Mouse (Mus musculus): Measurements from ENCODE around the gene Tnxb. TPM values are rescaled to one million over a fixed set of nuclear protein-coding genes. Genes with fewer than 3 reads are reported as not detected.

Tnxb gene
- polyA plus RNA-seq, 2 experiments from 2014 or later: not detected

DNA sequence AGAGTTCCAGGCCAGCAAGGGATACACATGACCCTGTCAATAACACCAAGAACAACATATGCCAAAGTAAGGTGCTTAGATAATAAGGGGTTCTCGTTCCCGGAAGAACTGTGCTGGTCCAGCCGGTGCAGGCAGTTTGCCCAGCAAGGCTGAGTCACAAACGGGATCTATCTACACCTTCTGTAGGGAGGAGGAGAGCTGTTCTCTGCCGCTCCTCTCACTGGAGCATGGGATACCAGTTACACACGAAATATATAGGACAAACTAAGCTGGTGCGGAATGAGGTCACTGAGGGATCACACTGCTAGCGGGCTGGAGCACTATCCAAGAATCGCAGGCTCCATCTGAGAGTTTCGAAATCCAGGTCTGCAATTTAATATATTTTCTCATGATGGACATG, 26.4 kb upstream of the Tnxb start:
- no peak for ATAC-seq

DNA sequence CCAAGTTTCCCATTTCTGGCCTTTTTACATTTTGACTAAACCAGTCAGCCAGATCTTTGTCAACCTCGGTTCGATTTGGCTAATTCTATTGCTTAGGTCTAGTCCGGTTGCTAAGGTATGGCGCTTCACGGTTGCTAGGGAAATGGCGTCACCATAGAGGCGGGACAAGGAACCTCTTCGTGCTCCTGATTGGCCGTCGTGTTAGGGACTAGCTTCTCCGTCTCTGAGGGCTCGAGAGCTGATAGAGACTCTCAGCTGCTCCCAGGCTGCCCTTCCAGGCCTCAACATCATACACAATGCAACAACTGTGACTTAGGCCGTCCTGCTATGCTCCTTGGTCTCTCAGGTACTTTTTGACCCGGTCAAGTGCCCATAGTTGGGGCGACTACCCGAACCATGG, 25.7 kb upstream of the Tnxb start, which contains the start of gene Fkbpl:
Fkbpl (plus strand) TSS at position 157 of the 400 bp plus-strand sequence.
- ATAC-seq: peak; percentile 73

DNA sequence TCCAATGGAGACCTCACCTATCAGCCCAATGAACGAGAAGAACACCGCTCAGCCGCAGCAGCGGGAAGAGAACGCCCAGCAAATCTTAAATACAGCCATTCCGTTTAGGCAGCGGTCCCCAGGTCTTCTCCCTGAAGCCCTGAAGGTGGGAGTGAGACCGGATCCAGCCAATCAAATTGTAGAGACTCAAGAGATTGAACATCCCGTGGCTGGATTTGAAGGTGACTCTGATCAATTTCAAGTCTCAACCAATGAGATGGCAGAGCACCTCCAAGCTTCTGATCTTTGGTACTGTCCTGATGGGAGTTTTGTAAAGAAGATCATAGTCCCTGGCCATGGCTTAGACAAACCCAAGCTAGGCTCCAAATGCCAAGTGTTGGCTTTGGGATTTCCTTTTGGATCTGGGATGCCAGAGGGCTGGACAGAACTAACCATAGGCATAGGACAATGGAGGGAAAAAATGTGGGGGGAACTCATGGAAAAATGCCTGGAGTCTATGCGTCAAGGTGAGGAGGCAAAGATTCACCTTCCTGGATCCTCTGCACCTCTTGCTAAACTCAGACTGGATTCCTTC, 25.0 kb upstream of the Tnxb start:
- ATAC-seq: no peak

DNA sequence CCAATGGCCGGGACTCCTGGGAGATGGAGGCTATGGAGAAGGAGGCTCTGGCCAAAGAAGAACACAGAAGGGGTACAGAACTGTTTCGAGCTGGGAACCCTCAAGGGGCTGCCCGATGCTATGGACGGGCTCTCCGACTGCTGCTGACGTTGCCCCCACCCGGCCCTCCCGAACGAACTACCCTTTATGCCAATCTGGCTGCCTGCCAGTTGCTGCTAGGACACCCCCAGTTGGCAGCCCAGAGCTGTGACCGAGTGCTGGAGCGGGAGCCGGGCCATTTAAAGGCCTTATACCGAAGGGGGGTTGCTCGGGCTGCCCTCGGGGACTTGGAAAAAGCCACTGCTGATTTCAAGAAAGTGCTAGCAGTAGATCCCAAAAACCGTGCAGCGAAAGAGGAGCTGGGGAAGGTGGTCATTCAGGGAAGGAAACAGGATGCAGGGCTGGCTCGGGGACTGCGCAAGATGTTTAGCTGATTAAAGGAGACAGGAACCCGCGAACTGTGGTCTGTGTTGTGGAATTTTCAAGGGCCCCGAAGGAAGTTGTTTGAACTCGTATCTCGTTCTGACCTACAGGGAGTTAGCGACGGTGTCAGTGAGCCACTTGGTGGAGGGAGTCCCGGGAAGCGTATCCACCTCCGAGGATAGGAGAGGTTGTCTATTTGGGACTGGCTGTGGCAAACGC, 24.4 kb upstream of the Tnxb start:
- ATAC-seq: no peak

DNA sequence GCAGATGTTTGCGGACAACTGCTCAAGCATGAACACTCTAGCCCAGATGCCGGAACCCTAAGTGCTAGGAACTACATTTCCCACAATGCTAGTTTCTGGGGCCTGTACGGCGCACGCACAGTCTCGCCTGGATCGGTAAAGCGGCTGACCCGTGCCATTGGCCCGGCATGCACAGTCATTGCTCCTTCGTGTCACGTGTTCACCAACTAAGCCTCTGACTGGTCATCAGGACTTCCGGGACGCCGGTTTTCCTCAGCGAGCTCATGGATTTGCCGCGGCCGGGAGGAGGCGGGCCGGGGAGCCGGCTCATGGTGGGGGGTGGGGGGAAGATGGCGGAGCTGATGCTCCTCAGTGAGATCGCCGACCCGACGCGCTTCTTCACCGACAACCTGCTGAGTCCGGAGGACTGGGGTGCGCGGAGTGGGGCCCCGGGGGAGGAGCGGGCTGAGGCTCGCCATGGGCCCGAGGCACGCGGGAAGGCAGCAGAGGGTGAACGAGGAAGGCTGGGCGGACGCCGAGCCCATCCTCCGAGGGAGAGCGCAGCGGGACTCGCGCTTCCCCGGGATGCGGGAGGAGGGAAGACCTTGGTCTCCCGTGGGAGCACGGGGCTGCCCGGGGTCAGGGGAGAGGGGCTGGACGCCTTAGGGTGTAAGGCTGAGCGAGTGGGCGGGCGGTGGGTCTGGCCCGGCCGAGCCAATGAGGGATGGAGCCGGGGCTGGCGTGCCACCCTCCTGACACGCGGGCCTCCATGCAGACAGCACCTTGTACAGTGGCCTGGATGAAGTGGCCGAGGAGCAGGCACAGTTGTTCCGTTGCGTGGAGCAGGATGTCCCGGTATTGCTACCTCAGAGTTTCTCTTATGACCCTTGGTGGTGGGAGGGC, 23.2 kb upstream of the Tnxb start, which contains the start of gene Atf6b:
Atf6b (plus strand) TSS at position 241 of the 882 bp plus-strand sequence.
- ATAC-seq: peak; percentile 98

DNA sequence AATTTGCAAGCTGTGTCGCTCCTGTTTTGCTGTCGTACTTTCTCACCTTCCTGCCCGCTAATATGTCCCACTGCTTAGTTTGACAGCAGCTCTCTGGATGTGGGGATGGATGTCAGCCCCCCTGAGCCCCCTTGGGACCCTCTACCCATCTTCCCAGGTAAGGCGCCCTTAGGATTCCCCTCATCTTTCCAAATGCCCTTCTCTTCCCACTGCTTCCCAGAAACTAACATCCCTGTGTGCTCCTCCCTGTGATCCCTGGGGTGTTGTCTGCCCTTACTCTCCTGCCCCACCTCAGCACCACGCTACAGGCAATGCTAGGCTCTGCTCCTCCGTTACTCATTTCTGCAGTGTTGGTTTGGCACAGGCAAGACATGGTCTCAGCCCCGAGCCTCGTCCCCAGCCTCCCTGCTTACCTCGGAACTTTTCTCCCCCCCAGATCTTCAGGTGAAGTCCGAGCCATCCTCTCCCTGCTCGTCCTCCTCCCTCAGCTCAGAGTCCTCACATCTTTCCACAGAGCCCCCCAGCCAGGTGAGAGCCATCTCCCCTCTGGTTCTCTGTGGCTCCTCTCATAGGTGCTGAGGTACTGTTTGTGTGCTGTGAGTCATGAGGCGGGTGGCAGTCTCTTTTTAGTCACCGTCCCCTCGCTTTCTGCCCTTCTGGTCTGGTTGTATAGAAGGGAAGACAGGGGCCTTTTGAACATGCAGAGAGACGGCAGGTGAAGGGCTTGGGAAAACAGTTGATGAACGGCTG, 22.0 kb upstream of the Tnxb start:
- ATAC-seq: no peak

DNA sequence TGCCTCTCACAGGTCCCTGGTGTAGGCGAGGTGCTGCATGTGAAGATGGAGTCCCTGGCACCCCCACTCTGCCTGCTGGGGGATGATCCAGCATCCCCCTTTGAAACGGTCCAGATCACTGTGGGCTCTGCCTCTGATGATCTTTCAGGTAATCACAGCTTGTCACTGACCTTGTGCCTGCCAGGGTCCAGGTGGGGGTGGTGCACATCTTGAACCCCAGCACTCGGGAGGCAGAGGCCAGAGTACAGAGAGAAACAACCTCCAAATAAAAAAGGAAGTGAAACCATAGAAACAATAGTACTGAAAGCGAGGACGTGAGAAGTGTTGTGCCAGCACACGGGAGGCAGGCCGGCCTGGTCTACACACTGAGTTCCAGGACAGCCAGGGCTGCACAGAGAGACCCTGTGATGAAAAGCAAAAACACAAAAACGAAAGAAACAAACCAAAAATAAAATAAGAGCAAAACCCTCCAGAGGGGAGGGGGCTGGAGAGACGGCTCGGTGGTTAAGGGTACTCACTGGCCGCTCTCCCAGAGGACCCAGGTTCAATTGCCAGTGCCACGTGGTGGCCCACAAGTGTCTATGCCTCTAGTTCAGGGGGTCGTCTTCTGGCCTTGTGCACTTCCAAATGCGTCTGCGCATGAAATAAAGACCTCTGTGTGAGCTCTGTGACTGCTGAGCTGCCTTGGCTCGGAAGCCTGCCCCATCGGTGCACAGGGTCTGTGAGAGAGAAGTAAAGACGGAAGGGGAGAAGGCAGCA, 21.1 kb upstream of the Tnxb start:
- ATAC-seq: no peak

DNA sequence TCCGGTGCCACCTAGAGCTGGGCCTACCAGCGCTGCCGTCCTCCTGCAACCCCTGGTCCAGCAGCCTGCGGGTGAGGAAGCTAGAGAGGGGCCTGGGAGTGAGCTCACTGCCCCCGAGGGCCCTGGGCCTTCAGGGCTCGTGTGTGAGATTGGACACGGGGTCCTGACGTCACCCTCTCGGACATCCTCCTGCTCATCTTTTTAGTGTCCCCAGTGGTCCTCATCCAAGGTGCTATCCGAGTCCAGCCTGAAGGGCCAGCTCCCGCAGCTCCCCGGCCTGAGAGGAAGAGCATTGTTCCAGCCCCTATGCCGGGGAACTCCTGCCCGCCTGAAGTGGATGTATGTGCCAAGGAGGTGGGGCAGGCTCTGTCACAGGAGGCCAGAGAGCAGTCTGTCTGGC, 19.6 kb upstream of the Tnxb start:
- no peak for ATAC-seq

DNA sequence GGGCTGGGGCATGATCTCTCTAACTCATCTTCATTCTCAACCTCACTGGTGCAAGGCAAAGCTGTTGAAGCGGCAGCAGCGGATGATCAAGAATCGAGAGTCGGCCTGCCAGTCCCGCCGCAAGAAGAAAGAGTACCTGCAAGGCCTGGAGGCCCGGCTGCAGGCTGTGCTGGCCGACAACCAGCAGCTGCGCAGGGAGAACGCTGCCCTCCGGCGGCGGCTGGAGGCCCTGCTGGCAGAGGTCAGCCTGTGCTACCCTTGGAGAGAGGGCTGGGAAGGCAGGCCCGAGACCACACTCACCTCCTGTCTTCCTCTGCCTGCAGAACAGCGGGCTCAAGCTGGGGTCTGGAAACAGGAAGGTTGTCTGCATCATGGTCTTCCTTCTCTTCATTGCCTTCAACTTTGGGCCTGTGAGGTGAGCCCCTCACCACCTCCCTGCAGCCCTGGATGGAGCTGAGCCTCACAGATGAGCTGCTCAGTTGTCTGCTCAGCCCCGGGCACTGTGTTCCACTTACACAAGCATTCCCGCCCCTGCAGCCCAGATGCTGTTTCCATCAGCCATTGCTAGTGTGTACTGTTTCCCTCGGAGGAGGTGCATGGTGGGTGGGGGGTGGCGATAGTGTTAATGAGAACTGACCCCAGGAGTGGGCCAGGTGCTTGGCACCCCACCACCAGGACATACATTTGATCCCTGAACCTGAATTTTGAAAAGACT, 18.7 kb upstream of the Tnxb start:
- ATAC-seq: no peak

DNA sequence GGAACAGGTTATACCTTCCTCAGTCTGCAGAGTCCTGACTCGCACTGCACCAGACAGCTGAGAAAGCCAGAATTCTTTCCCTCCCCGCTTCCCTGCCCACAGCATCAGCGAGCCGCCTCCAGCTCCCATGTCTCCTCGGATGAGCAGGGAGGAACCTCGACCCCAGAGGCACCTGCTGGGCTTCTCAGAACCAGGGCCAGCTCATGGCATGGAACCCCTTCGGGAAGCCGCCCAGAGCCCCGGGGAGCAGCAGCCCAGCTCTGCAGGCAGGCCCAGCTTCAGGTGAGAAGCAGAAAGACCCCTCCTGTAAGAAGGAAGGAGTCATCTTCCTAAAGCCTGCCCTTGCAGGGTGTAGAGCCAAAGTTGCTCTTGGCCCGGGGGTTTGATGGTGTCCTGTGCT, 17.8 kb upstream of the Tnxb start:
- no peak for ATAC-seq

DNA sequence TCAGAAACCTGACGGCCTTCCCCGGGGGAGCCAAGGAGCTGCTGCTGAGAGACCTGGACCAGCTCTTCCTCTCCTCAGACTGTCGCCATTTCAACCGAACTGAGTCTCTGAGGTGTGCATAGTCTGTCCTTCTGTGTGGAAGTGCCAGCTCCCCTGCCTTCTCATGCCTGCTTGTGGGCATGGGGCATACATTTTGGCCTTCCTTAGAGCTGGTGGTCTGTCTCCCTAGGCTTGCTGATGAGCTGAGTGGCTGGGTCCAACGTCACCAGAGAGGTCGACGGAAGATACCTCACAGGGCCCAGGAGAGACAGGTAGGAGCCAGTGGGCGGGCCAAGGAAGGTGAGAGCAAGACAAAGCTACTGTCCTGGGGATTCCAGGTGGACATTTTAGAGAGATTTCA, 17.4 kb upstream of the Tnxb start:
- ATAC-seq: no peak

DNA sequence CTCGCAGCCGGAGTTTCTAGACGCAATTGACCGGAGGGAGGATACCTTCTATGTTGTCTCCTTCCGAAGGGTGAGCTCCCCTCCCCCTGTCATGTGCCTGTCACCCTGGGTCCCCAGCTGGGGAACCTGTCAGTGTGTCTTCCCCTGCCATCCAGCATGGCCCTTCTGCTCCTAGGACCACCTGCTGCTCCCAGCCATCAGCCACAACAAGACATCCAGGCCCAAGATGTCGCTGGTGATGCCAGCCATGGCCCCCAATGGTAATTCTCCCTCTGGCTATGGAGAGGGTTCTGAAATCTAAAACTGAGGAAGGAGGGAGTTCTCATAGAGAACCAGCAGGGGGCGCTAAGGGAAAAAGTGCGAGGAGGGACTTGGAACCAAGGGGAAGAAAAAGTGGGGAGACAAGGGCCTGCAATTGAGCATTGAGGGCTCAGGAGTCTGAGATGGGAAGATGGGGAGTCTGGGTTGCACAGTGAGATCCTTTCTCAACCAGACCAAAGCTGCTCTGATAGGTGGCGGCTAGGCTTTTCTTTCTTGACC, 16.5 kb upstream of the Tnxb start:
- no peak for ATAC-seq

DNA sequence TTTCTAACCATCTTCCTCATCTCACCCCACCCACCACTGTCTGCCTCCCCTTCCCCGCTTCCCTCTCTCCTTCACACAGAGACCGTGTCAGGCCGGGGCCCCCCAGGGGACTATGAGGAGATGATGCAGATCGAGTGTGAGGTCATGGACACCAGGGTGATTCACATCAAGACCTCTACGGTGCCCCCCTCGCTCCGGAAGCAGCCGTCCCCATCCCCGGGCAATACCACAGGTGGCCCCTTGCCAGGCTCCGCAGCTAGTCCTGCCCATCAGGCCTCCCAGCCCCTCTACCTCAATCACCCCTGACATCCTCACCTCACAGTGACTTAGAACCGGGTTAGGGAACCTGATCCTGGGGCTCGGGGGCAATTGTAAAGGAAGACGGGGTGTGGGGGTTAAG, 15.9 kb upstream of the Tnxb start:
- no peak for ATAC-seq

DNA sequence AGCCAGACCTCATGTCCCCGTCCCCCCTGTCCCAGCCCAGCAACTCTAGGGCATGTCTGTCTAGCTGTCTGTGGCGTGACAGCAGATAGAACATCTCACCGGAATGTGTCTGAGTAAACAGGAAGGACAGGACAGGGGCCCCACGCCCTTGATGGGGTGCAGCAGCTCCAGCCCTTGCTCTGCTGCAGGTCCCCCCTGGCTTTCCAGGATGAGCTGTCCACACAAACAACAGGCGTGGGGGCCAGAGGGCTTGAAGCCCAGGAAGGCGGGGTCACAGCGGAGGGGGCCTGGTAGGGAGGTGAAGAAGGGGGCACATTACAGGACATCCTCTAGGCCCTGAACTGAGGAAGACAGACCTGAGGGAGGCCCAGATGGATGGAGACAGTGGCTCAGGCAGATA, 15.2 kb upstream of the Tnxb start:
- ATAC-seq: no peak

DNA sequence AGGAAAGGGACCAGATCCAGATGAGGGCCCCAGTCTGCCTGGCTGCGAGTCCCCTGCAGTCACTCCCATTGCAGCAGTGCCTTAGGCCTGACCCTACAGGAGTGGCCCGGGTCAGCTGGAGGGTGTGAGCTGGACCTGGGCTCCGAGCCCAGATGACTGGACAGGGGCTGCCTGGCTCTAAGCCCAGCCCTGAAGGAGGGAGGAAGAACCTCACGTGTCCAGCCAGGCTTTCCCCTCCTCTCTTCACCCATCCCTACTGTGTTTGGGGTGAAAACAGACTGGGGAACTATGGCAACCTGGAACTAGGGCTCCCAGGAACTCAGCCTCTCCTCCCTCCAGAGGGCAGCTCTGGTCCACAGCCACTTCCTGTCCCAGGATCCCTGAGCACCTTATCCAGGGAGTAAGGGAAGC, 14.7 kb upstream of the Tnxb start:
- ATAC-seq: no peak

DNA sequence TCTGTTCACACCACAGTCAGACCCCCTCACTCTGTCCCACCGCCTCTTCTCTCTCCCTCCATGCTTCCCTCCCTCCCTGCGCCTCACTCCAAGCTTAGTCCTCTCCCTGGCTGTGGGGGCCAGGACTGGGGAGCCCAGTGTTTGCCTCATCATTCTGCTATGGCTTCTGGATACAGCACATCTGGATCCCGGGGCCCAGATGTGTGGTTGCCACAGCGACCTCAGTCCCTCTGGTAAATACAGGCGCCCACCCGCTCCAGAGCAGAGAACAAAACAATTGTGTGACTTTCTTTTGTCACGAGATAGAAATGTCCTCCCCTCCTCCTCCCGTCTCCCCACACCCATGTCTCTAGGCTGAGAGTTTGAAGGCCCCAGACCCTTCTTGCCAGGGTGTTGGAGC, 13.7 kb upstream of the Tnxb start:
- no peak for ATAC-seq

DNA sequence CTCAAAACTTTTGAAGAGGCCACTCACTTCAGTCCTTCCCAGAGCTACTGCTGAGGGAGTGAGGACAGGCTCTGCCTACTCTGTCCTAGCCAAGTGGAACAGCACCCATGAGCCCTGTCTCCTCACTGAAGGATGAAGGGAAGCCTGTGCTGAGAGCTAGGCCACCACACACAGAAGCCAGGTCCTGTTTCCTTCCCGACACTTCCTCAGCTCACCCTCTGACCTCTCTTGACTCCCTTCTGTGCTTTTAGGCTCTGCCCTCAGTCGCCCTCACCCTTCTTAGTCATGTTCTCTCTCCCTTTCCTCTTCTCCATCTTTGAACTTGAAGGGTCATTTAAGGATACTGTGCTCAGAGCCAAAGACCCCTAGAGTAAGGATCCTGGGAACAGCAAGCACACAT, 13.1 kb upstream of the Tnxb start:
- no peak for ATAC-seq

DNA sequence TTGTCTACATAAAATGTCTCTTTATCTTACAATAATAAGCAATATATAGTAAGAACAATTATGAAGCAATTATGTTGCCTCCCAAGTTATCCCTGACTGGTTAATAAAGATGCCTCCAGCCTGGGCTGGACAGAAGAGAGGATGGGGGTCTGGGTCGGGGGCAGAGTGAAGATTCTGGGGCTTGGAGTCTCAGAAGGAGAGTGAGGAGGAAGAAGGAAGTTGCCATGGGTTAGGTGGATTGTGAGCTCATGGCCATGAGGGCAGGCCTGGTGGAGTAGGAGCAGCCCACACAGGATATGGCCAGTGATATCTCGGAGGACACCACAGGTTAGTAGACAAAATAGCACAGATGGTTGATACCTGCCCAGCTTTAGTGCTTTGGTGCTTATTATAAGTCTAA, 12.2 kb upstream of the Tnxb start:
- no peak for ATAC-seq

DNA sequence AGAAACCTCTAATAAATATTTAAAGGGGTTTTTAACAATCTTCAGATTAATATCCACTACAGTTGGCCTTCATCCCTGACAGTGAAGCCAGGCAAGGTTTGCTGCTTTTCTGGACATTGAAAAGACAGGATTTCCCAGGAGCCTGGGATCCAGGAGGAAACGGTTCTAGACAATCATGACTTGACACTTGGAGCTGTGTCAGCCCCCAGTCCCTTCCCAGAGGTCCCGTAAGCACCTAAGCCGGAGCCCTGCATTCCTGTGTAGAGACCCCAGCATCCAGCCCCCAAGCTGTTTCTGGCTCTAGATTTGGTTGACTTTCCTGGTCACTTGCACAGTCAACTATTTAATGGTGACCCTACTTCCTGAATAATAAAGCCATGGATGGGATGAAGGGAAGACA, 11.7 kb upstream of the Tnxb start:
- no peak for ATAC-seq

DNA sequence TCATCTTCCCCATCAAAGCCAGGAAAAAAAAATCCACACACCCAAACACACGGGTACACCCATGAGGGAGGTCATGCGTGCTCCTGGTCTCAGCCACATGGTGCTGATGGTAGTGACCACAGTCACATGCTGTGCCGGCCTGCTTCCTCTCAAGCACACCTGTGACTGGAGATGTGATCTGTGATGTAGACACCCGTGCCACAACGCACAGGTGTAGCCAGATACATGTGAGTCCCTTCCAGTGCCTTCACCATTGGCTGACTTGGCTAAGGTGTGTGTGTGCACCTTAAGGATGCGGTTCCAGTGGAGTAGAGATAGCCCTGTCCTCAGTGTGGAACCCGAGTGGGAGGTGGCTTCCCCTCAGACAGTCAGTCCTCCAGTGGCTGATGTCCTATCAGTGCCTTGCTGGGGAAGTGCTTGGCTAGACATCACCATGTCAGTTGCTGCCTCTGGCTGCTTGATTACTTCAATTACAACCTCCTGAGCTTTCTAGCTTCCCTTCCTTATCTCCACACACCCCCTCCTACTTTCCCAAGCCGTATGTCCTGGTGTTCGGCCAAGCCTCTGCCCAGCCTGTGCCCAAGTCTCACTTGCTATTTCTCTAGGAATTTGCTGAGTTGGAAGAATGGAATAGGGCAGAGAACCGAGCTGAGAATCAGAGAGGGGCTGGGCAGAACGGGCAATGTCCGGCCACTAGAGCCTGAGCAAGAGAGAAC, 11.0 kb upstream of the Tnxb start:
- ATAC-seq: no peak

DNA sequence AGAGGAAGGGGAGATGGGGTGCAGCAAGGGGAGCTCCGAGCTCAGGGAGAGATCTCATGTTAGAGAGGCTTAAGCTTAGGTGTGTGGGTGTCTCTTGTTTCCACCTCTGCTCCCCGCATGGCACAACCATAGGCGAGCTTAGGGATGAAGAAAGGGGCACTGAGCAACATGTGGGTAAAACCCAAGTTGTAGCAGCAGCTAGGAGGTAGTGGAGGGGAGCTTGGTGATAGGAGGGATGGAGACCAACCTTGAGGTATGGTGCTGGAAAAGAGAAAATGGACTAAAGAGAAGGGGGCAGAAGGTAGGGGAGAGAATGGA, 10.5 kb upstream of the Tnxb start:
- no peak for ATAC-seq
